Mouse (Mus musculus) MEL (cell line): ENCODE results near the gene Arhgap19.

Experiments
- BHLHE40 ChIP-seq: IDR thresholded peaks from 2 replicates; pipeline ENCODE4 v1.6.1; 2012; ENCODE audit warnings: low read depth, mild to moderate bottlenecking, inconsistent platforms, low read length, improper control_type of control experiment, borderline replicate concordance
- EP300 ChIP-seq, 2 experiments: IDR thresholded peaks; 2 replicates each; pipeline ENCODE4 v1.6.1; 2011; ENCODE audit warnings: improper control_type of control experiment in 2 of 2, low read length in 2 of 2, low read depth in 1 of 2, mild to moderate bottlenecking in 1 of 2
- MAFK ChIP-seq: IDR thresholded peaks from 2 replicates; pipeline ENCODE4 v1.6.1; 2011; ENCODE audit warnings: low read depth, mild to moderate bottlenecking, low read length, improper control_type of control experiment, borderline replicate concordance
- MEF2A ChIP-seq: IDR thresholded peaks from 2 replicates; pipeline ENCODE4 v1.6.1; 2014; ENCODE audit warnings: low read depth, mild to moderate bottlenecking, inconsistent platforms, low read length, improper control_type of control experiment; ENCODE audit not compliant: poor library complexity, insufficient replicate concordance, severe bottlenecking; ENCODE audit errors: extremely low read depth
- POLR2A ChIP-seq, 2 experiments: IDR thresholded peaks; 2 replicates each; pipeline ENCODE4 v1.6.1; 2011 to 2012; ENCODE audit warnings: low read length in 2 of 2, mild to moderate bottlenecking in 2 of 2, control low read depth in 1 of 2, improper control_type of control experiment in 1 of 2, low read depth in 1 of 2, moderate library complexity in 1 of 2; ENCODE audit not compliant: control insufficient read depth in 1 of 2, insufficient read depth in 1 of 2, poor library complexity in 1 of 2
- SIN3A ChIP-seq: IDR thresholded peaks from 2 replicates; pipeline ENCODE4 v1.6.1; 2012; ENCODE audit warnings: low read length, improper control_type of control experiment, inconsistent platforms
- SMC3 ChIP-seq: IDR thresholded peaks from 2 replicates; pipeline ENCODE4 v1.6.1; 2011; ENCODE audit warnings: low read depth, low read length, improper control_type of control experiment
- TAL1 ChIP-seq: IDR thresholded peaks from 2 replicates; pipeline ENCODE4 v1.6.1; 2012; ENCODE audit warnings: mild to moderate bottlenecking, inconsistent platforms, low read length, moderate library complexity, mixed read lengths
- TCF12 ChIP-seq: IDR thresholded peaks from 2 replicates; pipeline ENCODE4 v1.6.1; 2014; ENCODE audit warnings: low read depth, mild to moderate bottlenecking, inconsistent platforms, low read length, improper control_type of control experiment, moderate library complexity
- ZKSCAN1 ChIP-seq: IDR thresholded peaks from 2 replicates; pipeline ENCODE4 v1.6.1; 2012; ENCODE audit warnings: low read depth, mild to moderate bottlenecking, inconsistent platforms, low read length, improper control_type of control experiment, moderate library complexity

- TF ChIP-seq MAFK (no peak), MEF2A (no peak), POLR2A (IDR thresholded peaks at IDR 0.05; ENCODE audit: control insufficient read depth in 1 of 2, insufficient read depth in 1 of 2, low read depth in 1 of 2, low read length in 2 of 2, poor library complexity in 1 of 2) (no peak), BHLHE40 (no peak), SMC3 (no peak), EP300 (IDR thresholded peaks at IDR 0.05; ENCODE audit: low read depth in 1 of 2, low read length in 2 of 2) (no peak), TAL1 (no peak), TCF12 (no peak), SIN3A (no peak), ZKSCAN1 (no peak)
Measured at GRCm38 (mm10) chr19:41723337-41723736, 78.5 kb downstream of the Arhgap19 start.
